Mouse (Mus musculus) thymus, postnatal 36 days (tissue): ENCODE results near the gene Vmo1.
"Not testable (repeated sequence)": the region's sequence is repeated elsewhere in the genome, so short reads cannot be mapped to it uniquely, and the experiment has no call there.

Source experiments
- DNase-seq, 2 experiments: peaks; one replicate each; pipeline ENCODE4 v3.0.0; 2022; ENCODE audit warnings: mixed read lengths in 2 of 2

The Vmo1 gene

GRCm38 (mm10) chr11:70514288-70514687 lies at the start of gene Vmo1:
Vmo1 (minus strand) TSS chr11:70514616.
- no peak for DNase-seq

- peak; percentile 48 to 58 for DNase-seq
These were observed 49.3 kb upstream of the Vmo1 start for GRCm38 (mm10) chr11:70563470-70564275.

GRCm38 (mm10) chr11:70562995-70563469 lies 48.6 kb upstream of the Vmo1 start:
- DNase-seq: no peak

- DNase-seq: peak; percentile 90 to 94
These were observed 48.0 kb upstream of the Vmo1 start, which contains the start of gene Mink1 for GRCm38 (mm10) chr11:70562287-70562994. Mink1 (plus strand) TSS chr11:70562881.

- no peak for DNase-seq
These were observed 47.5 kb upstream of the Vmo1 start for GRCm38 (mm10) chr11:70561937-70562286.

GRCm38 (mm10) chr11:70557545-70557944 lies 43.1 kb upstream of the Vmo1 start:
- no peak for DNase-seq

GRCm38 (mm10) chr11:70553940-70554339 lies 39.5 kb upstream of the Vmo1 start:
- DNase-seq: no peak

GRCm38 (mm10) chr11:70551526-70551925 lies 37.1 kb upstream of the Vmo1 start:
- DNase-seq: no peak

- DNase-seq: no peak
These were observed 30.1 kb upstream of the Vmo1 start for GRCm38 (mm10) chr11:70544496-70544895.

GRCm38 (mm10) chr11:70541415-70541814 lies 27.0 kb upstream of the Vmo1 start:
- no peak for DNase-seq

- DNase-seq: no peak
These were observed 26.5 kb upstream of the Vmo1 start for GRCm38 (mm10) chr11:70540928-70541327.

GRCm38 (mm10) chr11:70539877-70540587 lies 25.6 kb upstream of the Vmo1 start, which contains the start of gene Pld2:
Pld2 (plus strand) TSS chr11:70540064.
- DNase-seq: peak; percentile 84 to 90

- DNase-seq: no peak
These were observed 25.0 kb upstream of the Vmo1 start for GRCm38 (mm10) chr11:70539423-70539822.

- DNase-seq: no peak
These were observed 18.4 kb upstream of the Vmo1 start, which contains the start of gene Gm40193 for GRCm38 (mm10) chr11:70532839-70533238. Gm40193 (minus strand) TSS chr11:70532939.

- not testable (repeated sequence) for DNase-seq
These were observed 16.6 kb upstream of the Vmo1 start for GRCm38 (mm10) chr11:70531065-70531464.

GRCm38 (mm10) chr11:70528610-70529009 lies 14.2 kb upstream of the Vmo1 start:
- DNase-seq: no peak

GRCm38 (mm10) chr11:70526211-70526610 lies 11.8 kb upstream of the Vmo1 start:
- DNase-seq: no peak

- no peak for DNase-seq
These were observed 11.3 kb upstream of the Vmo1 start for GRCm38 (mm10) chr11:70525726-70526125.

- peak; percentile 84 to 92 for DNase-seq
These were observed 10.8 kb upstream of the Vmo1 start, which contains the start of gene Psmb6 for GRCm38 (mm10) chr11:70525184-70525678. Psmb6 (plus strand) TSS chr11:70525367.

- DNase-seq: no peak
These were observed 10.4 kb upstream of the Vmo1 start for GRCm38 (mm10) chr11:70524782-70525181.

- not testable (repeated sequence) for DNase-seq
These were observed 9.0 kb upstream of the Vmo1 start for GRCm38 (mm10) chr11:70523306-70523989.

- no peak for DNase-seq
These were observed 5.9 kb upstream of the Vmo1 start for GRCm38 (mm10) chr11:70520178-70520769.
